Mouse (Mus musculus): Measurements from ENCODE around the gene Pde4b. TPM values are rescaled to one million over a fixed set of nuclear protein-coding genes. Genes with fewer than 3 reads are reported as not detected.

Gene Pde4b
- total RNA-seq, 2 experiments from 2014 or later = 17.1 to 20.0 TPM

GRCm38 (mm10) chr4:102275716-102276115 lies 188.4 kb downstream of the Pde4b start:
- ATAC-seq (ENCODE audit: poor library complexity, severe bottlenecking) = no peak

- no peak; the same call in 1 of the 2 replicates for ATAC-seq (ENCODE audit: poor library complexity, severe bottlenecking)
These were observed 191.6 kb downstream of the Pde4b start for GRCm38 (mm10) chr4:102278958-102279357.

- no peak for ATAC-seq (ENCODE audit: poor library complexity, severe bottlenecking)
These were observed 199.8 kb downstream of the Pde4b start for GRCm38 (mm10) chr4:102287172-102287571.

- ATAC-seq (ENCODE audit: poor library complexity, severe bottlenecking) = peak; percentile 51
These were observed 202.8 kb downstream of the Pde4b start for GRCm38 (mm10) chr4:102290052-102290734.

GRCm38 (mm10) chr4:102297558-102297957 lies 210.2 kb downstream of the Pde4b start:
- no peak for ATAC-seq (ENCODE audit: poor library complexity, severe bottlenecking)

GRCm38 (mm10) chr4:102302568-102302967 lies 215.2 kb downstream of the Pde4b start:
- no peak for ATAC-seq (ENCODE audit: poor library complexity, severe bottlenecking)

GRCm38 (mm10) chr4:102307661-102308297 lies 220.4 kb downstream of the Pde4b start:
- no peak for ATAC-seq (ENCODE audit: poor library complexity, severe bottlenecking)

- no peak for ATAC-seq (ENCODE audit: poor library complexity, severe bottlenecking)
These were observed 223.3 kb downstream of the Pde4b start for GRCm38 (mm10) chr4:102310630-102311029.

GRCm38 (mm10) chr4:102316011-102316410 lies 228.7 kb downstream of the Pde4b start:
- ATAC-seq (ENCODE audit: poor library complexity, severe bottlenecking) = no peak

- no peak for ATAC-seq (ENCODE audit: poor library complexity, severe bottlenecking)
These were observed 229.4 kb downstream of the Pde4b start for GRCm38 (mm10) chr4:102316699-102317285.

- ATAC-seq (ENCODE audit: poor library complexity, severe bottlenecking) = no peak
These were observed 231.3 kb downstream of the Pde4b start for GRCm38 (mm10) chr4:102318596-102318995.

- ATAC-seq (ENCODE audit: poor library complexity, severe bottlenecking) = no peak
These were observed 234.0 kb downstream of the Pde4b start for GRCm38 (mm10) chr4:102321340-102321739.

GRCm38 (mm10) chr4:102332386-102332785 lies 245.0 kb downstream of the Pde4b start:
- no peak for ATAC-seq (ENCODE audit: poor library complexity, severe bottlenecking)

- no peak for ATAC-seq (ENCODE audit: poor library complexity, severe bottlenecking)
These were observed 245.5 kb downstream of the Pde4b start for GRCm38 (mm10) chr4:102332885-102333284.

GRCm38 (mm10) chr4:102346911-102347492 lies 259.7 kb downstream of the Pde4b start:
- no peak for ATAC-seq (ENCODE audit: poor library complexity, severe bottlenecking)

- no peak for ATAC-seq (ENCODE audit: poor library complexity, severe bottlenecking)
These were observed 264.4 kb downstream of the Pde4b start for GRCm38 (mm10) chr4:102351476-102352475.

- no peak for ATAC-seq (ENCODE audit: poor library complexity, severe bottlenecking)
These were observed 266.5 kb downstream of the Pde4b start for GRCm38 (mm10) chr4:102353641-102354403.

GRCm38 (mm10) chr4:102368105-102368735 lies 280.9 kb downstream of the Pde4b start:
- no peak for ATAC-seq (ENCODE audit: poor library complexity, severe bottlenecking)

- ATAC-seq (ENCODE audit: poor library complexity, severe bottlenecking) = no peak
These were observed 287.3 kb downstream of the Pde4b start for GRCm38 (mm10) chr4:102374614-102375013.
